8 mouse cellular contexts compared by ENCODE assay signal in the genomic region with DNA sequence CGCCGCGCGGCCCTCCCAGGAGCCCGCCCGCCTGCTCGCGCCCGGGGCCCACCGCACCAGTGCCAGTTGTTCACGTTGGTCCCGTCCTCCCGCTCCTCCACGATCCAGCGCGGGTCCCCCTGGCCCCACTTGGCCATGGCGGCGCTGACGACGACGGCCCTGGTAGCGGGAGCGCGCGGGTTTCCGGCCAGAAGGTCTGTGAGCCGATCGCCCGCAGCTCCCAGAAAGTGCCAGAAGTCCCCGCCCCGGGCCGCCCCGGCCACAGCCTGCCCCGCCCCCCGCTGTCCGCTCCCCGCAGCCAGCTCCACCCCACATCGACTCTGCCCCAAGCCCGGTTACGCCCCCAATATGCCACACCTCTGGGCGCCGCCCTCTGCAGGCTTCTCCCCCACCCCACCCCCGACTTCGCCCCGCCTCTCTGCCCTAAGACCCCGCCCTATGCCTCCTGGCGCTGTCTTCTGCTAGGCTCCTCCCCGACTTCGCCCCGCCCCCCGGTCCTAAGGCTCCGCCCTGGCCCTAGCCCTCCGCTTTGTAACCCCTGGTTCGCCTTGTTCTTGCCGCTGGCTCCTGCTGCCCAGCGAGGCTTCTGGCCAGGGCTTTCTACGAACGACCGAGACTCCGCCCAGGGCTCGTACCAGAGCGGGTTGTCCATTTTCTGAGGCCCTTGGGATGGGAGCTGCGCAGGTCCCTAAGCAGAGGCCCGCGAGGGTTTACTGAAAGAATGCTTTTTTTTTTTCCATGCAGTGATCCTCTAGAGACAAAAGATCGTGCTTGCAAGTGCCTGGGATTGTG. TPM values are rescaled to one million over a fixed set of nuclear protein-coding genes. Genes with fewer than 3 reads are reported as not detected.
DNase-seq lines count a peak whose midpoint lies in the region; ATAC-seq and TF ChIP-seq lines count a peak whose summit lies in the region.

A gene (minus strand): TSS at position 313 of the 792 bp plus-strand sequence.

- peaks cover 19% of the 10 kb centered on the region for H3K36me3 ChIP-seq in heart, embryonic 15.5 days
- H3K36me3 ChIP-seq in liver, embryonic 14.5 days (replicated peaks; ENCODE audit: control insufficient read depth, insufficient read depth, low read depth): peaks cover 6% of the 10 kb centered on the region
- peaks cover 4% of the 10 kb centered on the region for H3K36me3 ChIP-seq in neural tube, embryonic 11.5 days (ENCODE audit: control insufficient read depth, insufficient read depth, low read length)
- peaks cover 3% of the 10 kb centered on the region; the same call in 1 of the 2 replicates for H3K36me3 ChIP-seq in stomach, postnatal 0 days (ENCODE audit: control insufficient read depth, insufficient read depth, low read length)

- H3K9ac ChIP-seq in heart, embryonic 15.5 days: peak within 1 kb of the TSS; percentile 95
- peak within 1 kb of the TSS; percentile 89 for H3K9ac ChIP-seq in liver, embryonic 14.5 days (replicated peaks)
- peak within 1 kb of the TSS; percentile 92 for H3K9ac ChIP-seq in neural tube, embryonic 11.5 days (ENCODE audit: low read length)
- H3K9ac ChIP-seq in stomach, postnatal 0 days (ENCODE audit: low read length): peak within 1 kb of the TSS; percentile 92

- peak; percentile 97 for DNase-seq in CD4-positive, CD25-positive, alpha-beta regulatory T cell, adult 2 months (ENCODE audit: low read depth, low spot score)
- DNase-seq in fibroblast of lung, adult 2 months (ENCODE audit: low read depth): peak; percentile 75
- peak; percentile 99 for DNase-seq in kidney, postnatal 25 days
- peak; percentile 93 to 94 (median 94) for DNase-seq in liver, embryonic 14.5 days (ENCODE audit: low read depth in 3 of 3, low spot score in 3 of 3)
- peak; percentile 98 for DNase-seq in neural tube, embryonic 11.5 days (ENCODE audit: low spot score)
- DNase-seq in stomach, postnatal 0 days (ENCODE audit: low spot score): peak; percentile 99

- under 1% methylated on average over 61 of the region's 66 CpGs for WGBS in heart, embryonic 15.5 days
- WGBS in liver, embryonic 14.5 days (ENCODE audit: insufficient replicate concordance): 2% methylated on average over 54 of the region's 66 CpGs
- WGBS in neural tube, embryonic 11.5 days: 0% methylated on average over 45 of the region's 66 CpGs
- 1% methylated on average over 51 of the region's 66 CpGs for WGBS in stomach, postnatal 0 days

- peak within 1 kb of the TSS; percentile 74 for H3K4me3 ChIP-seq in brown adipose tissue, adult 24 weeks (ENCODE audit: insufficient read depth, low read depth, low read length)
- H3K4me3 ChIP-seq in heart, embryonic 15.5 days: peak within 1 kb of the TSS; percentile 95
- H3K4me3 ChIP-seq in liver, embryonic 14.5 days (ENCODE audit: insufficient read depth in 1 of 2, low read depth in 2 of 2, low read length in 2 of 2): peak within 1 kb of the TSS; percentile 71 to 88
- H3K4me3 ChIP-seq in neural tube, embryonic 11.5 days (ENCODE audit: low read depth, low read length): peak within 1 kb of the TSS; percentile 82
- H3K4me3 ChIP-seq in stomach, postnatal 0 days (ENCODE audit: low read depth, low read length): peak within 1 kb of the TSS; percentile 93

- H3K27me3 ChIP-seq in heart, embryonic 15.5 days: no peaks in the 10 kb centered on the region
- H3K27me3 ChIP-seq in liver, embryonic 14.5 days (ENCODE audit: control insufficient read depth, insufficient read depth, low read length): no peaks in the 10 kb centered on the region
- H3K27me3 ChIP-seq in neural tube, embryonic 11.5 days (ENCODE audit: control insufficient read depth, insufficient read depth, low read length): no peaks in the 10 kb centered on the region
- H3K27me3 ChIP-seq in stomach, postnatal 0 days (ENCODE audit: control insufficient read depth, insufficient read depth, low read length): no peaks in the 10 kb centered on the region

- ATAC-seq in heart, embryonic 15.5 days (replicated peaks; ENCODE audit: insufficient number of reproducible peaks, insufficient read depth, low FRiP score, low read depth): peak; percentile 96
- ATAC-seq in liver, embryonic 14.5 days (ENCODE audit: insufficient read depth): peak; percentile 94
- ATAC-seq in neural tube, embryonic 11.5 days (ENCODE audit: insufficient read depth, low FRiP score, low TSS enrichment): peak; percentile 94
- peak; percentile 97 for ATAC-seq in stomach, postnatal 0 days (ENCODE audit: low FRiP score, low TSS enrichment)

- no peak for TF ChIP-seq CTCF in liver, embryonic 14.5 days (IDR thresholded peaks at IDR 0.05; ENCODE audit: low read depth)
- no peak for TF ChIP-seq CTCF in stomach, postnatal 0 days (IDR thresholded peaks at IDR 0.05; ENCODE audit: low read depth)

- H3K4me2 ChIP-seq in heart, embryonic 15.5 days: peak within 1 kb of the TSS; percentile 75
- H3K4me2 ChIP-seq in liver, embryonic 14.5 days (ENCODE audit: low read depth): peak within 1 kb of the TSS; percentile 91
- H3K4me2 ChIP-seq in neural tube, embryonic 11.5 days (ENCODE audit: low read depth): peak within 1 kb of the TSS; percentile 74
- peak within 1 kb of the TSS; percentile 70 for H3K4me2 ChIP-seq in stomach, postnatal 0 days (replicated peaks; ENCODE audit: low read depth)

- peak within 1 kb of the TSS; percentile 83 for H3K27ac ChIP-seq in brown adipose tissue, adult 24 weeks (replicated peaks; ENCODE audit: low read depth, low read length)
- peak within 1 kb of the TSS; percentile 98 for H3K27ac ChIP-seq in heart, embryonic 15.5 days
- H3K27ac ChIP-seq in liver, embryonic 14.5 days: peak within 1 kb of the TSS; percentile 51
- H3K27ac ChIP-seq in neural tube, embryonic 11.5 days (ENCODE audit: low read depth, low read length): peak within 1 kb of the TSS; percentile 95
- peak within 1 kb of the TSS; percentile 92 for H3K27ac ChIP-seq in stomach, postnatal 0 days (replicated peaks)

- no peak for TF ChIP-seq EP300 in liver, embryonic 14.5 days (IDR thresholded peaks at IDR 0.05; ENCODE audit: low read depth)
- TF ChIP-seq EP300 in stomach, postnatal 0 days (optimal IDR thresholded peaks at IDR 0.05): no peak

- H3K4me1 ChIP-seq in brown adipose tissue, adult 24 weeks (ENCODE audit: control insufficient read depth, insufficient read depth, insufficient read length, low read length): peaks cover 5% of the 10 kb centered on the region
- peaks cover 21% of the 10 kb centered on the region for H3K4me1 ChIP-seq in heart, embryonic 15.5 days (replicated peaks)
- H3K4me1 ChIP-seq in liver, embryonic 14.5 days (replicated peaks; ENCODE audit: control insufficient read depth in 2 of 2, insufficient read depth in 2 of 2, low read length in 1 of 2): peaks cover 15 to 16% of the 10 kb centered on the region in 2 experiments
- H3K4me1 ChIP-seq in neural tube, embryonic 11.5 days (ENCODE audit: control insufficient read depth, insufficient read depth, low read length): peaks cover 14% of the 10 kb centered on the region
- peaks cover 9% of the 10 kb centered on the region; the same call in 1 of the 2 replicates for H3K4me1 ChIP-seq in stomach, postnatal 0 days (replicated peaks; ENCODE audit: control insufficient read depth, insufficient read depth)

- H3K9me3 ChIP-seq in heart, embryonic 15.5 days (replicated peaks): no peaks in the 10 kb centered on the region
- no peaks in the 10 kb centered on the region for H3K9me3 ChIP-seq in liver, embryonic 14.5 days (ENCODE audit: control insufficient read depth, low read length)
- no peaks in the 10 kb centered on the region for H3K9me3 ChIP-seq in neural tube, embryonic 11.5 days (ENCODE audit: control insufficient read depth, low read length)
- no peaks in the 10 kb centered on the region for H3K9me3 ChIP-seq in stomach, postnatal 0 days (ENCODE audit: control insufficient read depth, low read length)

RNA-seq across cellular contexts. Expression of the gene that starts here (rescaled TPM):
- 32.3 and 81.8 TPM in 2 replicates for polyA plus RNA-seq in brown adipose tissue, adult 24 weeks (2012; ENCODE audit: insufficient read depth, insufficient read length, missing spikeins)
- 56.7 and 62.4 TPM in 2 replicates for polyA plus RNA-seq in heart, embryonic 15.5 days (2015; fragmentation: Nextera tagmentation; extraction: Ambion mirVana)
- polyA plus RNA-seq in liver, embryonic 14.5 days (2012; rRNA removed): 6.7 and 16.8 TPM in 2 replicates
- polyA plus RNA-seq in liver, embryonic 14.5 days (2014; fragmentation: Nextera tagmentation; extraction: Ambion mirVana): 23.2 and 27.7 TPM in 2 replicates
- polyA plus RNA-seq in neural tube, embryonic 11.5 days (2014; fragmentation: Nextera tagmentation; extraction: Ambion mirVana): 147 and 154 TPM in 2 replicates
- 18.4 and 19.7 TPM in 2 replicates for polyA plus RNA-seq in stomach, postnatal 0 days (2015; fragmentation: Nextera tagmentation; extraction: Ambion mirVana)

Comparison
In these comparisons a context has a peak if more than half of its experiments do, and no peak if none do; other contexts are left out.
1. Peak in every context shown above with its lines: DNase-seq, ATAC-seq, H3K4me3 ChIP-seq and H3K27ac ChIP-seq.